Mouse (Mus musculus) lung, adult 2 months (tissue): ENCODE measurements around the gene Calhm2. TPM values are rescaled to one million over a fixed set of nuclear protein-coding genes. Genes with fewer than 3 reads are reported as not detected.

Experiments
- DNase-seq: peaks from one replicate; pipeline ENCODE4 v3.0.0; 2022
- H3K4me1 ChIP-seq: fragments of 200-500 bp; 2 replicates; pipeline ENCODE4 v1.6.1; 2011; ENCODE audit warnings: low read length; ENCODE audit not compliant: control insufficient read depth, insufficient read depth
- H3K4me3 ChIP-seq: fragments of 200-500 bp; replicated peaks from 2 replicates; pipeline ENCODE3; 2011; ENCODE audit warnings: low read depth, mild to moderate bottlenecking, control low read depth, low read length; ENCODE audit errors: extremely low read depth
- CTCF ChIP-seq: fragments of 200-500 bp; IDR thresholded peaks from 2 replicates; pipeline ENCODE4 v1.5.1; 2011; ENCODE audit warnings: mild to moderate bottlenecking, low read length, control low read depth; ENCODE audit not compliant: insufficient read depth
- POLR2A ChIP-seq: fragments of 200-500 bp; IDR thresholded peaks from 2 replicates; pipeline ENCODE4 v1.6.1; 2011; ENCODE audit warnings: low read depth, mild to moderate bottlenecking, control low read depth, low read length, borderline replicate concordance; ENCODE audit errors: extremely low read depth
- WGBS: fragments of 180-500 bp; shearing (Covaris S2); methylation state at CpG from one replicate; pipeline ENCODE4 v1.1.7; 2018; 5-methylcytosine and 5-hydroxymethylcytosine counted together
- polyA plus RNA-seq: library from polyadenylated mRNA; depleted of rRNA; stranded (reverse); fragments of >200 nt; gene quantifications from 2 replicates; pipeline ENCODE4 v1.2.3, GENCODE M21; 2012

Gene Calhm2
- polyA plus RNA-seq, 1 experiment: 23.7 TPM

DNA sequence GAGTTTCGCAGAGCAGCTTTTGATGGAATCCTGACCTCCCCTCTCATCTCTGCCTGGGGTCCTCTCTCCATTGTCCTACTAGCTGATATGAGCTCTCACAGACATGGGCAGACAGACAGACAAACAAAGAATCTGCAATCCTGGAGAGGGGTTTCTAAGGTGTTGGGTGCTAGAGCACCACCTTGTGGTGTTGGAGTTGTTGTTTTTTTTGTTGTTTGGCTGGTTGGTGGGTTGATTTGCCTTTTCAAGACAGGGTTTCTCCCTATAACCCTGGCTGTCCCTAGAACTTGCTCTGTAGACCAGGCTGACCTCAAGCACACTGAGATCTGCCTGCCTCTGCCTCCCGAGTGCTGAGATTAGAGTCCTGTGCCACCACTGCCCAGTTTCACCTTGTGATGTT is 37.4 kb upstream of the Calhm2 start:
- TF ChIP-seq CTCF (no peak), POLR2A (no peak)
- DNase-seq: no peak
- Histone ChIP-seq H3K4me3 (no peak overlapping the region), H3K4me1 (no peaks in the 10 kb centered on the region; the same call in 1 of the 2 replicates)
- WGBS: 51% methylated on average over 2 of the region's 2 CpGs

DNA sequence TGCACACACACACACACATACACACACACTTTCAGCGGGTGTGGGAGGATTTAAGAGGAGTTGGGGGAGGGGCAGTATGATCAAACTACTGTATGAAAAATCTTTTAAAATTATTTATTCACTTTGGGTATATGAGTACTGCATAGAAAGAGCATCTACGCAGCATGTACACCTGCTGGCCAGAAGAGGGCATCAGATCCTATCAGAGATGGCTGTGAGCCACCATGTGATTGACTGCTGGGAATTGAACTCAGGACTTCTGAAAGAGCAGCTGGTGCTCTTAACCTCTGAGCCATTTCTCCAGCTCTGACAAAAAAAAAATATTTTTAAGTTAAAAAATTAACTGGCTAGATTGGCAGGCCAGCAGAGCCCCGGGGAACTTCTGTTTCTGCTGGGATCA is 36.4 kb upstream of the Calhm2 start:
- Histone ChIP-seq H3K4me1 (no peaks in the 10 kb centered on the region; the same call in 1 of the 2 replicates), H3K4me3 (no peak overlapping the region)
- DNase-seq: no peak
- 48% methylated on average over 3 of the region's 3 CpGs for WGBS
- TF ChIP-seq CTCF (peak; percentile 65), POLR2A (no peak)

DNA sequence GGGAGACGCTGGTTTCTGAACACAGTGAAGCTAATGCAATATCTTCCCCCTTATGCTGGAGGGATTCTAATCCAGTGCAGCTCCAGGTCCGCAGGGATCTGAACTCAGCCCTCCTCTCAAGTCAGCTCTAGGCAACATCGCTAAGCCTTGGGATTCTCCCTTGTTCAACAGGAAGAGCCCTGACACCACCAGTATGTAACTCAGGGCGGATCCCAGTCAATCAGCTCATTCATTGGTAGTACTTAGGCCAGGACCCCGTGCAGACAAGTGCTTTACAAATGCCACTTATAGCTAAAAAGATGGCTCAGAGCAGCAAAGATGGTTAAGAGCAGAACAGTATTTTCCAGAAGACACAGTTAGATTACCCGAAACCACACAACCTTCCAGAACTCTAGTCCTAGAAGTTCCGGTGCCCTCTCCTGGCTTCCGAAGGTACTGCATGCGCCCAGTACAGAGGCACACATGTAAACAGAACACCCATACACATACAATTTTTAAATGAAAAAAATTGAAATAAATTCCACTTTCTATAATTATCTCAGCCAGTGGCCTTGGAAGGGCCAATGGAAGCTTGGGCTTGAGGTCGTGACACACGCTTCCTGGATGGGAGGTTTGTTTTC is 30.8 kb upstream of the Calhm2 start:
- no peak overlapping the region for H3K4me3 ChIP-seq
- peak; percentile 82 for DNase-seq
- WGBS: 13% methylated on average over 11 of the region's 11 CpGs

DNA sequence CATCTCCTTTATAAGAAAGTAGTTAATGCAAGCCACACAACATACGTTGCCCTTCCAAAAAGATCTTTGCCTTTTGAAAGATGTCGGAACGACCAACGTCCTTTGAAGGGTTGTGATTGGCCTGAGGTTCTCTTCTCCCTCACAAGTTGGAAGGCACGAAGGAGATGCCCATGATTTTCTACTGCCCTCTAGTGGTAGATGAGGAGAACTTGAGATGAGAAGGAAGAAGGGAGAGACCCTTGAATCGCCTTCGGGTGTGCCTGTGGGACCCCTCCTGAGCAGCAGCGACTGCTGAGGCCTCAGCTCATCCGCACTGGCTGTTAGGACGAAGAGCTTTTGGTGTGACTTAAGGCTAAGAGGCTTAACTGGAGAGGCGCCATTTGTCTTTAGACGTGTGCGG is 30.1 kb upstream of the Calhm2 start:
- Histone ChIP-seq H3K4me1 (no peaks in the 10 kb centered on the region), H3K4me3 (peak overlapping the region; percentile 16)
- TF ChIP-seq POLR2A: no peak
- TF ChIP-seq CTCF: peak; percentile 59
- DNase-seq: peak; percentile 36
- WGBS: 10% methylated on average over 13 of the region's 13 CpGs

More for the DNA sequence above, 30.8 kb upstream of the Calhm2 start:
- no peak for TF ChIP-seq POLR2A
- peak; percentile 87 for TF ChIP-seq CTCF
- no peaks in the 10 kb centered on the region for H3K4me1 ChIP-seq

DNA sequence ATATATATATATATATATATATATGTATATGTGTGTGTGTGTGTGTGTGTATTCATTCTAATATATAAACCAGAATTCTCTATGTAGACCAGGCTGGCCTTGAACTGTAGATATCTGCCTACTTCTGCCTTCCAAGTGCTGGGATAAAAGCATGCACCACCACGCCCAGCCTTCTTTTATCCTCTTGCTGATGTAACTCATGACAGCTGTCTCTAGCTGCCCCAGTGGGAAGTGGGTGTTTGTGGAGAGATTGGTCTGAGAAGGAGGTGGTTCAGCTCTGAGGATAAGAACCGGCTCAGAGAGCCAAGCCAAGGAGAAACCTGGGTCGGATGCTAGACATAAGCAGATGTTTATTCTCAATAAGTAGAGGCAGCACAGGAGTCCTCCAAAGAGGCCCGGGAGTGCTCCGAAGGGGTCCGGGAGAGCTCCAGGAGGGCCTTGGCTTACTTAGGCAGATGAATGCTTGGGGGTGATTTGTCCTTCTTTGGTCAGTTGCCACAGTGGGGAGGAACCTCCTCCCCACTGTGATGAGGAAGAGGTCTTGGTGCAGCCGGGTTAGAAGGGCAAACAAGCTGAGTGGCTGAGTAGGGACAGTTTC is 29.6 kb upstream of the Calhm2 start:
- 50% methylated on average over 7 of the region's 7 CpGs for WGBS
- no peak overlapping the region for H3K4me3 ChIP-seq
- H3K4me1 ChIP-seq: no peaks in the 10 kb centered on the region
- no peak for TF ChIP-seq POLR2A
- no peak for TF ChIP-seq CTCF
- no peak for DNase-seq

DNA sequence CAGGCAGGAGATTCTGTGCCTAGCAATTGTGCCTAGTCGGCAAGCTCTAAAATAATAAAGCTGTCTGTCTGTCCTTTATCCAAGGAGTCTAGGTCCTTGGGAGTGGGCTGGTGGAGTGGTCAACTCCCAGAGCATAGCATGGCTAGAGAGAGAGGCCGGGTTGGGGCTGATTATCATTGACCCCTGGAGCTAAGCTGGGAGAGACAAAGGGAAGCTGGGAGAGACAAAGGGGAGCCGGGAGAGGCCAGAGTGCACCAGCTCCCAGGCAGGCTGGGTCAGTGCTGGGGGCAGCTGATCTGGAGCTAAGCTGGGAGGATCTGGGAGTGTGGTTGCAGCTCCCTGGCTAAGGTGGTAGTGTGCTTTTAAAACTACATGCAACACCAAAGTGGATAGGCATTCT is 28.7 kb upstream of the Calhm2 start:
- WGBS: 47% methylated on average over 3 of the region's 3 CpGs
- no peak overlapping the region for H3K4me3 ChIP-seq
- no peak for DNase-seq
- no peaks in the 10 kb centered on the region for H3K4me1 ChIP-seq
- TF ChIP-seq CTCF (no peak), POLR2A (no peak)

DNA sequence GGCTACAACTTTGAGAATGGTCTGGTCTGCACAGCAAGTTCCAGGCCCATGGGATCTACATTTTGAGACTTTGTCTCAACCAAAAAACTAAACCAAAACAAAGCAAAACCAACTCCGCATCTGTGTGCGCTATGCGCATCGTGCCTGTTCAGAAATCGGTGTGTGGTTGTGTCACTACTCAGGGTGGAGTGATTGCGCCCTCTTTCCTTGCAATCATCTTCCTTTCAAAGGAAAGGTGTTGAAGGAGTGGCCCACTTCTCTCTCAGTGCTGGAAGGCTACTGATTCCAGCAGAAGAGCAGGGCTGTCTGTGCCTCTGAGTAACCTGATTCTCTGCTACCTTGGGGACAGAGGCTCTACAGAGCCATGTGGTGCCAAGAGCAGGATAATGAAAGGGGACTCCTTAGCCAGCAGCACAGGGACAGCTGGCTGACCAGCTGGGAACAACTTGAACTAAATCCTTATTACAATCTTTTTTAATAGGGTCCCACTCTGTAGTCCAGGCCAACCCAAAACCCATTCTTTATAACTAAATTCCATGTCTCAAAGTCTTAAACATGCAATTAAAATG is 25.2 kb upstream of the Calhm2 start:
- TF ChIP-seq POLR2A (no peak), CTCF (no peak)
- no peaks in the 10 kb centered on the region for H3K4me1 ChIP-seq
- WGBS: 91% methylated on average over 6 of the region's 6 CpGs
- no peak for DNase-seq
- no peak overlapping the region for H3K4me3 ChIP-seq

DNA sequence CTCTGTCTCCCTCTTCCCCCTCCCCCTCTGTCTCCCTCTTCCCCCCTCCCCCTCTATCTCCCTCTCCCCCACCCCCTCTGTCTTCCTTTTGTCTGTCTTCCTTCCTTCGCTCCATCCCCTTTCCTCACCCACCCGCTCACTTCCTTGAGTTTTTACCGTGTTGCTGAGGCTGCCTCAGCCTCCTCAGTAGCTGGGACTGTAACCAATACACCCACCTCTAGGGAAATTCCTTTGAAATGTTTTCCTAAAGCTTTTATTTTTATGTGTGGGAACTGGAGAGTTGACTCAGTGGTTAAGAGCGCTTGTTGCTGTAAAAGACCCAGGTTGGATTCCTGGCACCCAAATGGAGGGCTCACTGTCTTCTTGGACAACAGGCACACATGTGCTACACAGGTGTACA is 23.6 kb upstream of the Calhm2 start:
- 54% methylated on average over 4 of the region's 4 CpGs for WGBS
- no peak for TF ChIP-seq POLR2A
- no peak for TF ChIP-seq CTCF
- no peak for DNase-seq

DNA sequence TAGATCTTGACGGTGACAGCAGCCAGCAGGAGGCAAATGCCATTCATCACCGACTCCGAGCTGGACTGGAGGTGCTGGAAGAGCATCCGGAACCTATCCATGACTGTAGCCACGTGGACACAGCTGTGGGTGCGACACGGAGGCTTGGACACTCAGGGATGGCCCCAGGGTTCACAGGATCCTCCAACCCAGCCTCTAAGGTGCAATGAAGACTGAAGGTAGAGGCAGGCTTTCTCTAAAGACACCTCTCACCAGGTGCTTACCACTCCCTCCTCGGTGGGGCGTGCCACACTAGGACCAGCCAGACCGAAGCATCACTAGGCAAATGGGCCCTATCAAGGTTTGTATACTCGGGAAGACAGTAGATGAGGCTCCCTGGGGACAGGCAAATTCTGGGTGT is 19.6 kb upstream of the Calhm2 start, which contains the start of gene Calhm3:
TSS of gene Calhm3 (minus strand) at position 101 of the 400 bp plus-strand sequence.
- DNase-seq: no peak
- TF ChIP-seq POLR2A: no peak
- TF ChIP-seq CTCF: no peak
- Histone ChIP-seq H3K4me3 (no peak within 1 kb of the TSS), H3K4me1 (no peaks in the 10 kb centered on the region)
- WGBS: 74% methylated on average over 11 of the region's 11 CpGs

More for the DNA sequence above, 23.6 kb upstream of the Calhm2 start:
- Histone ChIP-seq H3K4me1 (no peaks in the 10 kb centered on the region), H3K4me3 (no peak overlapping the region)

DNA sequence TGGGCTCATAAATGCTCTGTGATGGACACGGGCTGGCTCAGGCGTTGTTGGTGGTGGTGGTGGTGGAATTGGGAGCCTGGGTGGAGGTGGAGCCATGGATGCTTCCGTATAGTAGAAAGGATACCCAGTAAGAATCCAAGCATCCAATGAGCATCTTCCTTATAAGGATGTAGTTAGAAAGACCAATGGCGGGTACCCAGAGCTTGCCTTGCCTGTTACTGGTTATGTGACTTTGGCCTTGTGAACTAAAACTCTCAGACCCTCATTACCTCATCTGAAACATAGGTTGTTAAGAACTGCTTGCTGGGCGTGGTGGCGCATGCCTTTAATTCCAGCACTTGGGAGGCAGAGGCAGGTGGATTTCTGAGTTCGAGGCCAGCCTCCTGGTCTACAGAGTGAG is 15.7 kb upstream of the Calhm2 start:
- no peak for TF ChIP-seq CTCF
- DNase-seq: no peak
- Histone ChIP-seq H3K4me3 (no peak overlapping the region), H3K4me1 (no peaks in the 10 kb centered on the region)
- WGBS: 89% methylated on average over 7 of the region's 7 CpGs
